Mouse (Mus musculus): Measurements from ENCODE around the gene Prim2.

Gene Prim2

DNA sequence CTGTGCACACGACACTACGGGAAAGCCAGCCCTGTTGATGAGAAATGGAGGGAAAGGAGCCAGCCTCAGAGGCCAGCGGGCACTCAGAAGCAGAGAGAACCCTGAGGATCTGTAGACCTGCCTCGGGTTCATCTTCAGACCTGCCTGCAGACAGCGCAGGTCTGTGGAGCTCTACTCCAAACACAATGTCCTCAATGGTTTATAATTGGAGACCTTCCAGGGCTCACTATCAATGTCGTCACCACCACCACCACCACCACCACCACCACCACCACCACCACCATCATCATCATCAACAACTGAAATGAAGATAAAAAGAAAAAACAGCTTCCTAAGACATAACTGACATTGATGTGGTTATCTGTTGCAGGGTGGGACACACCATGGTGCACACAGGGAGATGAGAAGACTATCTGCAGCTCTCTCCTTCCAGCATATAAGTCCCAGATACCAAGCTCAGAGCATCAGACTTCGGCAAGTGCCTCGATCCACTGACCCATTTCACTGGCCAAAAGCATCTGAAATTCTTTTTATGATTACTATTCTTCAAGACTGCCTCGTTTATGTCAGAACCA is 20.0 kb downstream of the Prim2 start:
- WGBS, result 94% methylated on average over 9 of the region's 9 CpGs

DNA sequence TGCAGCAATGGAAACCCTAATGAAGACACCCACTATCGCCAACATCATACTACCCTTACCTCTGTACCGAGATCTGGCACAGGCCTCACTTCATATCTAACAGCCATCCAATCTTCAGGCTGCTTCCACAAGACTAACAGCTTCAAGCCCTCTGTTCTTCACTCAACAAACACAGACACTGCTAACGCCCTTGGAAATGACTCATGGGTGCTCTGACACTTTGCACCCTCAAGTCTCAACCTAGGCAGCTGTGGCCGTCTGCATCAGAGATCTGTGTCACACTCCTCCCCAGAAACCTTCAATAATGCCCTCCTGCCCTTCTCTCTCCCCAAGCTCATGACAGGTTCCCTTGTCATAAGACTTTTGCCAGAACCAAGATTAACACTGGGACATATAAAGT is 20.6 kb downstream of the Prim2 start:
- 85% methylated on average over 4 of the region's 4 CpGs for WGBS

GRCm38 (mm10) chr1:33647661-33648060 is 21.9 kb downstream of the Prim2 start:
- WGBS, result 41% methylated on average over 4 of the region's 4 CpGs

- 43% methylated on average over 4 of the region's 4 CpGs for WGBS
Measured at GRCm38 (mm10) chr1:33647173-33647572, 22.4 kb downstream of the Prim2 start.

DNA sequence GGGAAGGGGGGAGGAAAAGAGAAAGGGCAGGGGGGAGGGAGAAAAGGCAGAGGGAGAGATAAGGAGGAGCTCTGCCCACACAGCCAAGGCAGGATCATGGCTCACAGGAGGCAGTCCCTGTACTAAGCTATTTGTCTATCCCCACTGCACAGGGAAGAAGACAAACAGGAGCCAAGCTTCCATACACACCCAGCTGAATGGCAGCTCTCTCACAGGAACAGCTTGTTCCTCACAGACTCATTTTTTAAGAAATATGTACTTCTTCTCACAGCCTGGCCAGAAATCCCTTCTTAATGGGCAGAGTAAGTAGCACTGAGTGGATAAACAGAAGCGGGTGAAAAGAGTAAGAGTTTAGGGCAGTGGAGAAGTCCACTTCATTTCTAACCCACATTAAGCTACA is 23.9 kb downstream of the Prim2 start:
- WGBS, result 86% methylated on average over 1 of the region's 1 CpGs

- WGBS, result 45% methylated on average over 2 of the region's 2 CpGs
Measured at GRCm38 (mm10) chr1:33641139-33641538, 28.5 kb downstream of the Prim2 start.

- 92% methylated on average over 5 of the region's 5 CpGs for WGBS
Measured at GRCm38 (mm10) chr1:33640089-33640488, 29.5 kb downstream of the Prim2 start.

- 95% methylated on average over 7 of the region's 7 CpGs for WGBS
Measured at GRCm38 (mm10) chr1:33639234-33639633, 30.4 kb downstream of the Prim2 start.

GRCm38 (mm10) chr1:33637827-33638226 is 31.8 kb downstream of the Prim2 start:
- 97% methylated on average over 14 of the region's 14 CpGs for WGBS

DNA sequence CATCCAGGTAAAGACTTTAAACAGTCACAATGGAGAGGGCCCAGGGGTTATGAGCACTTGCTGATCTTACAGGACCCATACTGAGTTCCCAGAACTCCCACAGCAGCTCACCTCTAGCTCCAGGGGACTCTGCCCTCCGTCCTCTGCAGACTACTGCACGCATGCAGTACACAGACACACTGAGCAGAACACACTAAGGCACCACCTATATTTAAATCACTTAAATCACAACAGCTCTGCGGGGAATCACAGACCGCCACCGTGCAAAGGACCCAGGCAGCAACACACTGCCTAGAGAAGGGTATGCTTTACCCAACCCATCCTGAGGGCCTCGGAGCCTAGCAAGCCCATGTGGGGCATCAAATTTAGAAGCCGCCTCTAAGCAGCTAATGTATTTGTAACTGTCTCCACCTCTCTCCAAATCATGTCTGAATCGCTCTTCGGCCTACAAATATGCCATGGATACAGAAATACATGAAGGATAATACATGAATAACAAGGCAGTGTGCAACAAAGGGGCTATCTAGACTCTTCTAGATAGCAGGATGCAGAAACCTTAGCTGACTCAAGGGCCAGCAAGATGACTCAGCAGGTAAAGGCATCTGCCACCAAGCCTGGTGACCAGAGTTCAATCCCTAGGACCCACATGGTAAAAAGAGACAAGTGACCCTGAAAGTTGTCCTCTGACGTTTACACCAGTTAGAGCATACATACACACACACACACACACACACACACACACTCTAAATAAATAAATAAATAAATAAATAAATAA is 33.0 kb downstream of the Prim2 start:
- WGBS, result 83% methylated on average over 10 of the region's 10 CpGs

DNA sequence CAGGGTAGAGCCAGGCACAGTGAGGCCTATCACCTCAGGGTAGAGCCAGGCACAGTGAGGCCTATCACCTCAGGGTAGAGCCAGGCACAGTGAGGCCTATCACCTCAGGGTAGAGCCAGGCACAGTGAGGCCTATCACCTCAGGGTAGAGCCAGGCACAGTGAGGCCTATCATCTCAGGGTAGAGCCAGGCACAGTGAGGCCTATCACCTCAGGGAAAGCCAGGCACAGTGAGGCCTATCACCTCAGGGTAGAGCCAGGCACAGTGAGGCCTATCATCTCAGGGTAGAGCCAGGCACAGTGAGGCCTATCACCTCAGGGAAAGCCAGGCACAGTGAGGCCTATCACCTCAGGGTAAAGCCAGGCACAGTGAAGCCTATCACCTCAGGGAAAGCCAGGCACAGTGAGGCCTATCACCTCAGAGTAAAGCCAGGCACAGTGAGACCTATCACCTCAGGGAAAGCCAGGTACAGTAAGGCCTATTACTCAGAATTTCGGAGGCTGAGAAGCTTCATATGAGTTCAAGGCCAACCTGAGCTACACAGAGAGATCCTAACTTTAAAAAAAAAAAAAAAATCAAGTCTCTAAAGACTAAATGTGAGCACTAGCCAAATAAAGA is 38.5 kb downstream of the Prim2 start:
- WGBS, result 100% methylated on average over 1 of the region's 1 CpGs

DNA sequence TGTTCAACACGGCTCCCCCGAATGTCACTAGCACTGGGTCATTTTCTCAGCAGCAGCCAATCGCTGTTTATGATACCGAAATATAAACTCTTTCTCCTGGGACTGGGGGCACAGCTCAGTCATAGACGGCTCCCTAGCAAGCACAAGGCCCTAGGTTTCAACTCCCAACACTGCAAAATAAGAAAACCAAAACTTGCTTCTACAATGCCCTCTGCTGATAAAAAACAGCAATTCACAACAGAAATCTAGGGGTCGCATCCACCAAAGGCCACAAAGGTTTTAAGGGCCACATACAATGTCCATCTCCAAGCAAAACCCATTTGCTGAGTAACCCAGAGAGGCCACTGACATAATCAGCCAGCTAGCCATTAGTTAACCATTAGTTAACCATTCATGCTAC is 41.8 kb downstream of the Prim2 start:
- WGBS, result 82% methylated on average over 6 of the region's 6 CpGs

DNA sequence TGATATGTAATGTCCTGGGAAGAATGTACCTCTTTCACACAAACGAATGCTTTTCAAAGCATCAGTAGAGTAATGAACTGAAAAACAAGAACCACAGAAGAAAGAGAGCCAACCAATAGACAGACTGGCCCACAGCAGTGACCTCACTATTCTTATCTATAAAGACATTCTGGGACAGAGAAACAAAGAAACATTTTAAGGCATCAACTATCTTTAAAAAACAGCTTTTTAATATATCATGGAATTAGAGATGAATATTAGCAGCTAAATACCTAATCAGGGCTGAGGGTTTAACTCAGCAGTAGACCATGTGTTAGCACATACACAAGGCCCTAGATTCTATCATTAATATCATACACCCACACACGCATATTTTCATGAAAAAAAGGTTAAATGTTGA is 42.5 kb downstream of the Prim2 start:
- 83% methylated on average over 2 of the region's 2 CpGs for WGBS

- 98% methylated on average over 6 of the region's 6 CpGs for WGBS
Measured at GRCm38 (mm10) chr1:33624900-33625299, 44.7 kb downstream of the Prim2 start.

DNA sequence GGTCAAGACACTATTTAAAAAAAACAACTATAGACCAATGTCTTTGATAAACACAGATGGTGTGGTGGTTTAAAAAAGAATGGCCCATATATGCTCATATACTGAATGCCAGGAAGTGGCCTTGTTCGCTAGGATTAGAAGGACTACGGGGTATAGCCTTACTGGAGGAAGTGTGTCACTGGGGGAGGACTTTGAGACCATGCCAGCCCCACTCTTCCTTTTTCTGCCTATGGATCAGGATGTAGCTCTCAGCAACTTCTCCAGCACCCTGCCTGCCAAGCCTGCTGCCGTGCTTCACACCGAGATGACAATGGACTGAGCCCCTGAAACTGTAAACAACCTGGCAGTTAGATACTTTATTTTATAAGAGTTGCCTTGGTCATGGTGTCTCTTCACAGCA is 45.2 kb downstream of the Prim2 start:
- WGBS, result 62% methylated on average over 4 of the region's 4 CpGs

DNA sequence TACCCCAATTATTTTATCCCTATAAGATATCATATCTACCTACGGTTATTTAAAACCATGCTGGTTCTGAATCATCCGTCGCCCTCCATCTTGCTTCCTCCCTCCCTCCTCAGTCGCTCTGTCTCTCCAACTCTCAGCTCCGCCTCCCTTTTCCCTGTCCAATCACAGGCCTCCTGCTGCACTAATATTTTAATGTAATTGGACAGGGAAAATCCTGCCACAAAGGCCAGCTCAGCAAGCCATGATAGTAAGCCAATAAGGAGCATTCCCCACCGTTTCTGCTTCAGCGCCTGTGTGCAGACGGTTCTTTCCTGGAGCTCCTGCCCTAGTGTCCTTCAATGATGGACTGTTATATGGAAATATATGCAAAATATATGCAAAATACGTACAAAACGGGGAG is 47.8 kb downstream of the Prim2 start:
- WGBS, result 88% methylated on average over 10 of the region's 10 CpGs

DNA sequence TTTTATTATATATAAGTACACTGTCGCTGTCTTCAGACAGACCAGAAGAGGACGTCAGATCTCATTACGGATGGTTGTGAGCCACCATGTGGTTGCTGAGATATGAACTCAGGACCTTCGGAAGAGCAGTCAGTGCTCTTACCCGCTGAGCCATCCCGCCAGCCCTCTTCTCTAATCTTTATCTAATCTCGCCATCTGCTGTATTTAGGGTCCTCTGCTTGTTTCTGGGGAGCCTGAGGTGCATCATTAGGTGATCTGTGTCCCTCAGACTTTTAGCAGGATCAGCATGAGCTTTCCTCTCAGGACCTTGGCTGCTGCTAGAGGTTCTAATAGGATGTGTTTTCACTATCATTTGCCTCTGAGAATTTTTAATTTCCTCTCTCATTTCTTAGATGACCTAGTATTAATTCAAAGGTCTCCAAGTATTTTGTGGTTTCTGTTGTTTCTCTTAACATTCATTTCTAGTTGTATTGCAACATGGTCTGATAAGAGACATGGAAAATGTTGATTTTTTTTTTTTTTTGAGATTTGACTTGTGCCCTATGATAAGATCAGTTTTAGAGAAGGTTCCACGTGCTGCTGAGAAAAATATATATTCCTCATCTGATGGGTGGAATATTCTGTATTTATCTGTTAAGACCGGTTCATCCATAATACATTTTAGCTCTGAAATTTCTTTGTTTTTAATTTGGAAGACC is 49.4 kb downstream of the Prim2 start:
- WGBS, result 97% methylated on average over 9 of the region's 9 CpGs

- 95% methylated on average over 6 of the region's 6 CpGs for WGBS
Measured at GRCm38 (mm10) chr1:33616642-33617041, 53.0 kb downstream of the Prim2 start.

- WGBS, result 56% methylated on average over 1 of the region's 1 CpGs
Measured at GRCm38 (mm10) chr1:33612100-33612499, 57.5 kb downstream of the Prim2 start.

- 50% methylated on average over 14 of the region's 14 CpGs for WGBS
Measured at GRCm38 (mm10) chr1:33610026-33610721, 59.4 kb downstream of the Prim2 start.

DNA sequence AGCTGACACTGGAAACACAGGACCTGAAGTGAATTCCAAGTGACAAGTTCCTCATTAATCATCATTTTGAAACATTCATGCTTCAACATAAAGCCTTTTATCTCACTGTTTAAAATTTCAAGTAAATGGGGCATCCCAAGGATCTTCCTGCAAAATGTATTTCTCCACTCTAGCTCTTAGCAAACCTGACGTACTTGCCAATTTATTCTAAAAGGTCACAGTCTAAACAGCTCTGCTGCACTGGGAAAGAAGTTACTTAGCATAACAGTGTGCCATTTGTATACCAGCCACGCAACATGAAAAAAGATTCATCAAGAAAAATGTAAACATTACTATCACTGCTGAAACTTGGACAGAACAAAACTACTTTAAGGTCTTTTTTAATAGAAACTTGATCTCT is 61.5 kb downstream of the Prim2 start:
- 69% methylated on average over 2 of the region's 2 CpGs for WGBS

Data from cerebral cortex, adult 2 months (tissue).